ENCODE assay signal across 20 mouse cellular contexts in genomic region chr14:54210401-54210800, GRCm38 (mm10).
"Had no signal": no experiment of that assay in that cellular context is flagged by ENCODE, and none has a peak within 500 bp of the region (broad histone marks: within the 10 kb centered on the region; RNA-seq: fewer than 3 reads in every experiment).

No protein-coding gene starts in this region.

- H3K4me1 ChIP-seq: midbrain, embryonic 13.5 days; midbrain, embryonic 15.5 days; neural tube, embryonic 12.5 days had no signal

- H3K27me3 ChIP-seq: lung, embryonic 15.5 days; midbrain, embryonic 13.5 days; midbrain, embryonic 15.5 days; neural tube, embryonic 12.5 days had no signal

- DNase-seq: liver, embryonic 13.5 days; liver, postnatal 0 days; lung, adult 2 months; lung, postnatal 14 days; lung, postnatal 36 days; retina, postnatal 1 day; right cerebral cortex, adult 18-20 months; right cerebral cortex, postnatal 25 days; right cerebral cortex, postnatal 4 days; spleen, adult 18-20 months; thymus, adult 18-20 months; thymus, postnatal 14 days had no signal

- H3K36me3 ChIP-seq: liver, embryonic 13.5 days; liver, embryonic 15.5 days; lung, embryonic 15.5 days; midbrain, embryonic 13.5 days; midbrain, embryonic 15.5 days; neural tube, embryonic 12.5 days had no signal

- H3K4me3 ChIP-seq: liver, embryonic 13.5 days; liver, embryonic 15.5 days; lung, embryonic 15.5 days; megakaryocyte, embryonic 14.5 days; midbrain, embryonic 13.5 days; midbrain, embryonic 15.5 days; neural tube, embryonic 12.5 days had no signal

- H3K27ac ChIP-seq: liver, embryonic 13.5 days; liver, embryonic 15.5 days; lung, embryonic 15.5 days; macrophage; midbrain, embryonic 13.5 days; midbrain, embryonic 15.5 days; neural tube, embryonic 12.5 days had no signal

- ATAC-seq: liver, postnatal 0 days; lung, postnatal 0 days; midbrain, embryonic 13.5 days; midbrain, embryonic 15.5 days had no signal
